Mouse (Mus musculus): Measurements from ENCODE around the gene Gm21915. TPM values are rescaled to one million over a fixed set of nuclear protein-coding genes. Genes with fewer than 3 reads are reported as not detected.

The Gm21915 gene
- polyA plus RNA-seq (2014; fragmentation: Nextera tagmentation; extraction: Ambion mirVana), result not detected in 2 replicates

- no peak within 1 kb of the TSS for H3K27ac ChIP-seq (ENCODE audit: low read length)
- ATAC-seq (ENCODE audit: insufficient number of reproducible peaks, insufficient read depth, low FRiP score, low read depth), result no peak
- H3K4me1 ChIP-seq (ENCODE audit: control insufficient read depth, insufficient read depth, low read length), result no peaks in the 10 kb centered on the region
- H3K36me3 ChIP-seq (ENCODE audit: control insufficient read depth, insufficient read depth, low read length), result no peaks in the 10 kb centered on the region
- H3K27me3 ChIP-seq (ENCODE audit: control insufficient read depth, insufficient read depth, low read length), result no peaks in the 10 kb centered on the region
- no peak within 1 kb of the TSS for H3K4me3 ChIP-seq (ENCODE audit: low read depth, low read length)
- no peak within 1 kb of the TSS for H3K4me2 ChIP-seq (replicated peaks; ENCODE audit: low read depth, low read length)
- H3K9ac ChIP-seq (replicated peaks; ENCODE audit: low read depth, low read length), result no peak within 1 kb of the TSS
- no peaks in the 10 kb centered on the region for H3K9me3 ChIP-seq (ENCODE audit: control insufficient read depth, low read depth, low read length)
- 82% methylated on average over 3 of the region's 3 CpGs for WGBS
Observed at GRCm38 (mm10) chr9:40670313-40670712, at the start of gene Gm21915. Gene Gm21915, plus strand, starts transcription at chr9:40670613.

- ATAC-seq (ENCODE audit: insufficient number of reproducible peaks, insufficient read depth, low FRiP score, low read depth), result no peak
- H3K9me3 ChIP-seq (ENCODE audit: control insufficient read depth, low read depth, low read length), result no peaks in the 10 kb centered on the region
Observed at GRCm38 (mm10) chr9:40622265-40622664, 48.1 kb upstream of the Gm21915 start.

GRCm38 (mm10) chr9:40622793-40623192, 47.6 kb upstream of the Gm21915 start:
- H3K4me2 ChIP-seq (replicated peaks; ENCODE audit: low read depth, low read length), result no peak overlapping the region
- no peak overlapping the region for H3K4me3 ChIP-seq (ENCODE audit: low read depth, low read length)
- no peak for ATAC-seq (ENCODE audit: insufficient number of reproducible peaks, insufficient read depth, low FRiP score, low read depth)
- no peak overlapping the region for H3K27ac ChIP-seq (ENCODE audit: low read length)
- H3K9me3 ChIP-seq (ENCODE audit: control insufficient read depth, low read depth, low read length), result no peaks in the 10 kb centered on the region
- H3K4me1 ChIP-seq (ENCODE audit: control insufficient read depth, insufficient read depth, low read length), result no peaks in the 10 kb centered on the region
- no peak overlapping the region for H3K9ac ChIP-seq (replicated peaks; ENCODE audit: low read depth, low read length)
- whole genome bisulfite sequencing, result 88% methylated on average over 4 of the region's 4 CpGs
- H3K27me3 ChIP-seq (ENCODE audit: control insufficient read depth, insufficient read depth, low read length), result no peaks in the 10 kb centered on the region
- H3K36me3 ChIP-seq (ENCODE audit: control insufficient read depth, insufficient read depth, low read length), result no peaks in the 10 kb centered on the region

More at GRCm38 (mm10) chr9:40622265-40622664, 48.1 kb upstream of the Gm21915 start:
- Histone ChIP-seq H3K36me3 (ENCODE audit: control insufficient read depth, insufficient read depth, low read length) (no peaks in the 10 kb centered on the region), H3K4me2 (replicated peaks; ENCODE audit: low read depth, low read length) (no peak overlapping the region), H3K27me3 (ENCODE audit: control insufficient read depth, insufficient read depth, low read length) (no peaks in the 10 kb centered on the region), H3K27ac (ENCODE audit: low read length) (no peak overlapping the region), H3K4me3 (ENCODE audit: low read depth, low read length) (no peak overlapping the region), H3K9ac (replicated peaks; ENCODE audit: low read depth, low read length) (no peak overlapping the region), H3K4me1 (ENCODE audit: control insufficient read depth, insufficient read depth, low read length) (no peaks in the 10 kb centered on the region; the same call in 1 of the 2 replicates)
- 93% methylated on average over 3 of the region's 3 CpGs for WGBS

GRCm38 (mm10) chr9:40625341-40625740, 45.1 kb upstream of the Gm21915 start:
- H3K9ac ChIP-seq (replicated peaks; ENCODE audit: low read depth, low read length), result no peak overlapping the region
- no peak overlapping the region for H3K4me2 ChIP-seq (replicated peaks; ENCODE audit: low read depth, low read length)
- no peak for ATAC-seq (ENCODE audit: insufficient number of reproducible peaks, insufficient read depth, low FRiP score, low read depth)
- H3K27ac ChIP-seq (ENCODE audit: low read length), result no peak overlapping the region
- no peaks in the 10 kb centered on the region for H3K9me3 ChIP-seq (ENCODE audit: control insufficient read depth, low read depth, low read length)
- no peaks in the 10 kb centered on the region for H3K36me3 ChIP-seq (ENCODE audit: control insufficient read depth, insufficient read depth, low read length)
- 83% methylated on average over 3 of the region's 3 CpGs for WGBS
- no peaks in the 10 kb centered on the region for H3K27me3 ChIP-seq (ENCODE audit: control insufficient read depth, insufficient read depth, low read length)
- H3K4me3 ChIP-seq (ENCODE audit: low read depth, low read length), result no peak overlapping the region
- H3K4me1 ChIP-seq (ENCODE audit: control insufficient read depth, insufficient read depth, low read length), result no peaks in the 10 kb centered on the region

- no peak for ATAC-seq (ENCODE audit: insufficient number of reproducible peaks, insufficient read depth, low FRiP score, low read depth)
- no peak overlapping the region for H3K4me3 ChIP-seq (ENCODE audit: low read depth, low read length)
- no peaks in the 10 kb centered on the region for H3K36me3 ChIP-seq (ENCODE audit: control insufficient read depth, insufficient read depth, low read length)
- H3K27me3 ChIP-seq (ENCODE audit: control insufficient read depth, insufficient read depth, low read length), result no peaks in the 10 kb centered on the region
- no peaks in the 10 kb centered on the region for H3K4me1 ChIP-seq (ENCODE audit: control insufficient read depth, insufficient read depth, low read length)
- 36% methylated on average over 11 of the region's 11 CpGs for WGBS
- H3K27ac ChIP-seq (ENCODE audit: low read length), result no peak overlapping the region
- H3K9me3 ChIP-seq (ENCODE audit: control insufficient read depth, low read depth, low read length), result no peaks in the 10 kb centered on the region
- H3K9ac ChIP-seq (replicated peaks; ENCODE audit: low read depth, low read length), result no peak overlapping the region
- H3K4me2 ChIP-seq (replicated peaks; ENCODE audit: low read depth, low read length), result no peak overlapping the region
Observed at GRCm38 (mm10) chr9:40626566-40626965, 43.8 kb upstream of the Gm21915 start.

- Histone ChIP-seq H3K36me3 (ENCODE audit: control insufficient read depth, insufficient read depth, low read length) (no peaks in the 10 kb centered on the region), H3K27ac (ENCODE audit: low read length) (no peak overlapping the region), H3K9ac (replicated peaks; ENCODE audit: low read depth, low read length) (no peak overlapping the region), H3K9me3 (ENCODE audit: control insufficient read depth, low read depth, low read length) (no peaks in the 10 kb centered on the region), H3K4me3 (ENCODE audit: low read depth, low read length) (no peak overlapping the region), H3K4me1 (ENCODE audit: control insufficient read depth, insufficient read depth, low read length) (no peaks in the 10 kb centered on the region), H3K27me3 (ENCODE audit: control insufficient read depth, insufficient read depth, low read length) (no peaks in the 10 kb centered on the region), H3K4me2 (replicated peaks; ENCODE audit: low read depth, low read length) (no peak overlapping the region)
- no peak for ATAC-seq (ENCODE audit: insufficient number of reproducible peaks, insufficient read depth, low FRiP score, low read depth)
- 46% methylated on average over 9 of the region's 9 CpGs for WGBS
Observed at GRCm38 (mm10) chr9:40627146-40627713, 43.2 kb upstream of the Gm21915 start.

GRCm38 (mm10) chr9:40628130-40629069, 42.0 kb upstream of the Gm21915 start:
- 63% methylated on average over 20 of the region's 20 CpGs for WGBS
- H3K27ac ChIP-seq (ENCODE audit: low read length), result no peak overlapping the region
- no peak overlapping the region for H3K9ac ChIP-seq (replicated peaks; ENCODE audit: low read depth, low read length)
- H3K4me2 ChIP-seq (replicated peaks; ENCODE audit: low read depth, low read length), result no peak overlapping the region
- H3K4me3 ChIP-seq (ENCODE audit: low read depth, low read length), result no peak overlapping the region
- no peaks in the 10 kb centered on the region for H3K27me3 ChIP-seq (ENCODE audit: control insufficient read depth, insufficient read depth, low read length)
- no peaks in the 10 kb centered on the region for H3K36me3 ChIP-seq (ENCODE audit: control insufficient read depth, insufficient read depth, low read length)
- ATAC-seq (ENCODE audit: insufficient number of reproducible peaks, insufficient read depth, low FRiP score, low read depth), result no peak
- no peaks in the 10 kb centered on the region for H3K4me1 ChIP-seq (ENCODE audit: control insufficient read depth, insufficient read depth, low read length)
- H3K9me3 ChIP-seq (ENCODE audit: control insufficient read depth, low read depth, low read length), result no peaks in the 10 kb centered on the region

- Histone ChIP-seq H3K27me3 (ENCODE audit: control insufficient read depth, insufficient read depth, low read length) (no peaks in the 10 kb centered on the region), H3K27ac (ENCODE audit: low read length) (no peak overlapping the region), H3K4me1 (ENCODE audit: control insufficient read depth, insufficient read depth, low read length) (no peaks in the 10 kb centered on the region), H3K9me3 (ENCODE audit: control insufficient read depth, low read depth, low read length) (no peaks in the 10 kb centered on the region), H3K9ac (replicated peaks; ENCODE audit: low read depth, low read length) (no peak overlapping the region), H3K4me2 (replicated peaks; ENCODE audit: low read depth, low read length) (no peak overlapping the region), H3K36me3 (ENCODE audit: control insufficient read depth, insufficient read depth, low read length) (no peaks in the 10 kb centered on the region), H3K4me3 (ENCODE audit: low read depth, low read length) (no peak overlapping the region)
- 53% methylated on average over 13 of the region's 13 CpGs for WGBS
- ATAC-seq (ENCODE audit: insufficient number of reproducible peaks, insufficient read depth, low FRiP score, low read depth), result no peak
Observed at GRCm38 (mm10) chr9:40629441-40629840, 41.0 kb upstream of the Gm21915 start.
